Comparison of ENCODE assay signal across 13 mouse cellular contexts in genomic region chr11:86384141-86384540, GRCm38 (mm10).
"Had no signal": no experiment of that assay in that cellular context is flagged by ENCODE, and none has a peak within 500 bp of the region (broad histone marks: within the 10 kb centered on the region; RNA-seq: fewer than 3 reads in every experiment).

No protein-coding gene starts in this region.

- H3K4me3 ChIP-seq: intestine, embryonic 15.5 days; left cerebral cortex, adult 2 months; limb, embryonic 15.5 days; liver, embryonic 12.5 days; midbrain, embryonic 10.5 days; myocyte; stomach, embryonic 15.5 days had no signal

- H3K4me1 ChIP-seq: midbrain, embryonic 10.5 days had no signal

- H3K36me3 ChIP-seq: intestine, embryonic 15.5 days; limb, embryonic 15.5 days; liver, embryonic 12.5 days; midbrain, embryonic 10.5 days; stomach, embryonic 15.5 days had no signal

- ATAC-seq: intestine, embryonic 15.5 days; liver, embryonic 12.5 days had no signal

- DNase-seq: kidney, adult 18-20 months; kidney, postnatal 10 days; lung, embryonic 14.5 days; lung, postnatal 10 days; lung, postnatal 4 days; midbrain, embryonic 14.5 days had no signal

- H3K27ac ChIP-seq: intestine, embryonic 15.5 days; left cerebral cortex, adult 2 months; limb, embryonic 15.5 days; liver, embryonic 12.5 days; midbrain, embryonic 10.5 days; stomach, embryonic 15.5 days had no signal

- H3K27me3 ChIP-seq: intestine, embryonic 15.5 days; limb, embryonic 15.5 days; liver, embryonic 12.5 days; stomach, embryonic 15.5 days had no signal
